ENCODE assay signal across 26 mouse cellular contexts in the genomic region with DNA sequence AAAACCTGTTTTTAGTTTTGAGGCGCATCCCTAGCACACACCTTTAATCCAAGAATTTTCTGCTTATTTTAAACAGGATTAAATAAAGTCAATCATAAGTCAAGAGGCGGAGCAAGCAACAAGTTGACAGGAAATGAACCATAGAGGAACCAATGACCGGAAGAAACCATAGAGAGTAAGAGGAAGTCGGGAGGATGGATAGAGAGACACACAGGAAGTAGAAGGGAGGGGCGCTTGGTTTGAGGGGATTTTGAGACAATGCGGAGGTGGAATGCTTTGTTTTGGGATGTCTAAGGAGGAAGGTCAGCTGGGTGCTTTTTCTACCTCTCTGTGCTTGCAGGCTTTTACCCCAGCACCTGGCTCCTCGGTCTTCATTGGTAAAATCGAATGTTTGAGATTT. TPM values are rescaled to one million over a fixed set of nuclear protein-coding genes. Genes with fewer than 3 reads are reported as not detected.
"Had no signal": no experiment of that assay in that cellular context is flagged by ENCODE, and none has a peak within 500 bp of the region (broad histone marks: within the 10 kb centered on the region; RNA-seq: fewer than 3 reads in every experiment).

No protein-coding gene starts in this region.

- H3K9ac ChIP-seq: heart, embryonic 12.5 days; hindbrain, embryonic 13.5 days; hindbrain, embryonic 15.5 days; limb, embryonic 13.5 days; limb, embryonic 15.5 days; liver, embryonic 12.5 days; liver, embryonic 14.5 days had no signal

- H3K9me3 ChIP-seq: heart, embryonic 10.5 days; heart, embryonic 12.5 days; hindbrain, embryonic 13.5 days; hindbrain, embryonic 15.5 days; limb, embryonic 13.5 days; limb, embryonic 15.5 days; liver, embryonic 12.5 days had no signal

- H3K4me1 ChIP-seq: heart, embryonic 10.5 days; hindbrain, embryonic 13.5 days; hindbrain, embryonic 15.5 days; limb, embryonic 13.5 days; limb, embryonic 15.5 days; liver, embryonic 12.5 days had no signal

- H3K4me3 ChIP-seq: gastrocnemius, adult 2 months; heart, embryonic 10.5 days; heart, embryonic 12.5 days; hindbrain, embryonic 13.5 days; hindbrain, embryonic 15.5 days; layer of hippocampus, adult 2 months; left cerebral cortex, adult 2 months; limb, embryonic 13.5 days; limb, embryonic 15.5 days; liver, embryonic 12.5 days had no signal

- H3K36me3 ChIP-seq: heart, embryonic 10.5 days; heart, embryonic 12.5 days; hindbrain, embryonic 13.5 days; hindbrain, embryonic 15.5 days; limb, embryonic 13.5 days; limb, embryonic 15.5 days; liver, embryonic 12.5 days had no signal

- DNase-seq: gastrocnemius, adult 2 months; gastrocnemius, postnatal 10 days; gastrocnemius, postnatal 25 days; heart, adult 18-20 months; heart, postnatal 14 days; heart, postnatal 36 days; kidney, adult 11 months; kidney, adult 2 months; kidney, postnatal 10 days; kidney, postnatal 25 days; kidney, postnatal 4 days; left cerebral cortex, postnatal 4 days had no signal

- H3K27me3 ChIP-seq: heart, embryonic 12.5 days; hindbrain, embryonic 13.5 days; hindbrain, embryonic 15.5 days; limb, embryonic 13.5 days; limb, embryonic 15.5 days; liver, embryonic 12.5 days had no signal

- H3K27ac ChIP-seq: gastrocnemius, adult 2 months; heart, embryonic 10.5 days; hindbrain, embryonic 13.5 days; hindbrain, embryonic 15.5 days; hindbrain, postnatal 0 days; layer of hippocampus, adult 2 months; left cerebral cortex, adult 2 months; limb, embryonic 13.5 days; limb, embryonic 15.5 days; liver, embryonic 12.5 days; liver, embryonic 14.5 days had no signal

RNA-seq across cellular contexts. Expression of gene Slc44a3, which starts 15.2 kb away (rescaled TPM):
- total RNA-seq: gastrocnemius, adult 2 months; hematopoietic stem cell, adult 5-6 weeks; layer of hippocampus, adult 2 months; layer of hippocampus, postnatal 25 days; left cerebral cortex, adult 2 months; left cerebral cortex, postnatal 25 days had no signal
